Mouse (Mus musculus): ENCODE measurements around the gene Cmip. TPM values are rescaled to one million over a fixed set of nuclear protein-coding genes. Genes with fewer than 3 reads are reported as not detected.

Cmip gene
- 9.7 and 10.5 TPM in 2 replicates for polyA plus RNA-seq (2016; fragmentation: Nextera tagmentation; extraction: Ambion mirVana)

DNA sequence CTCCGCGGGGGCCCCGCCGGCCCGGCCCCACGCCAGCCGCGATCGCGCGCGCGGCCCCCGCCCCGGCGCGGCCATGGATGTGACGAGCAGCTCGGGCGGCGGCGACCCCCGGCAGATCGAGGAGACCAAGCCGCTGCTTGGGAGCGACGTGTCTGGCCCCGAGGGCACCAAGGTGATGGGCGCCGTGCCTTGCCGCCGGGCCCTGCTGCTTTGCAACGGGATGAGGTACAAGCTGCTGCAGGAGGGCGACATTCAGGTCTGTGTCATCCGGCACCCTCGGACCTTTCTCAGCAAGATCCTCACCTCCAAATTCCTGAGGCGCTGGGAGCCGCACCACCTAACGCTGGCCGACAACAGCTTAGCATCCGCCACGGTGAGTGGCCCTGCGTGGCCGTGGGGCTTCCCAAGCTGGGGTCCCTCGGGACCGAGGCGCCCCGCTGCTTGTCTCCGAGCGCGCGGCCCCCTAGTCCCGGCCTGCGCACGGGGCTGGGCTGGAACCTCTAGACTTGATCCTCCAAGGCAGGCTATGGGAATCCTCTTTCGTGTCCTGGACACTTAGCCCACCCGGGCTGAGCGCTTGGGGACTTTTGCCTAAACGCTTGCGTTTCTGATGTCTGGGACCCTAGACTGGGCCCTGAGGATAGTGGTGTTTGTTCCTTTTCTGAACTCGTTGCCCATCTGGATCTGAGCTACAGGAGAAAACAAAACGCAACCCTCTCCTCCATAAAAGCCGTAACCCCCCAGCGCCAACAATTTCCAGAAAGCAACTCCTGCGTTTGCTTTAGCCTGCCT is at the start of gene Cmip:
Gene Cmip (plus strand): TSS at position 36 of the 792 bp plus-strand sequence.
- Histone ChIP-seq H3K4me1 (replicated peaks) (peaks cover 47% of the 10 kb centered on the region), H3K27me3 (replicated peaks) (no peaks in the 10 kb centered on the region), H3K27ac (ENCODE audit: poor library complexity, severe bottlenecking) (peak within 1 kb of the TSS; percentile 70), H3K4me2 (peak within 1 kb of the TSS; percentile 91), H3K4me3 (peak within 1 kb of the TSS; percentile 94), H3K9me3 (replicated peaks) (no peaks in the 10 kb centered on the region), H3K9ac (peak within 1 kb of the TSS; percentile 95), H3K36me3 (no peaks in the 10 kb centered on the region)
- WGBS: under 1% methylated on average over 40 of the region's 65 CpGs
- peak; percentile 12 for ATAC-seq (ENCODE audit: insufficient number of reproducible peaks, low FRiP score)

- ATAC-seq (ENCODE audit: insufficient number of reproducible peaks, low FRiP score): no peak
- Histone ChIP-seq H3K9me3 (replicated peaks) (no peaks in the 10 kb centered on the region), H3K4me3 (no peak overlapping the region), H3K4me2 (no peak overlapping the region), H3K4me1 (replicated peaks) (no peaks in the 10 kb centered on the region), H3K36me3 (peaks cover 33% of the 10 kb centered on the region), H3K27me3 (replicated peaks) (no peaks in the 10 kb centered on the region), H3K27ac (ENCODE audit: poor library complexity, severe bottlenecking) (no peak overlapping the region), H3K9ac (no peak overlapping the region)
- 80% methylated on average over 12 of the region's 12 CpGs for WGBS
Observed at GRCm38 (mm10) chr8:117209150-117209549, 47.7 kb upstream of the Cmip start.

DNA sequence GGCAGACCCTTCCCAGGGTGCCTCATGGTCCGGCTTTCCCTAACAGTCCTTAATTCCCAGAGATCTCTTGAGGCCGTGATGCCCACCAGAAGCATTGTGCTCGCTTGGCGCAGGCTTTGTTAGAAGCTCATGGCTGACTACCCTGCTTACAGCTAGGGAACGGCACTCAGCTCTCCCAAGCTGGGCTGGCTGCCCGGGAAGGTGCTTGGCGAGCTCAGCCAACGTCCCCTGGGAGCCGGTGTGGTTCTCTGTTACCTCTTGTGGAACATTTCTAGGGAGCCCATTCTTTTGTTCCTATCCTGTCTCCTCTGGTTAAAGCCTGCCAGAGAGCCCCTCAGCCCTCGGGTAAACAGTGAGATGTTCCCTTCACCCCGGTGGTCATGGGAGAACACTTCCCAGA is 44.8 kb upstream of the Cmip start:
- H3K9me3 ChIP-seq (replicated peaks): no peaks in the 10 kb centered on the region
- no peaks in the 10 kb centered on the region for H3K4me1 ChIP-seq (replicated peaks)
- H3K27me3 ChIP-seq (replicated peaks): no peaks in the 10 kb centered on the region
- no peak overlapping the region for H3K4me3 ChIP-seq
- WGBS: 89% methylated on average over 11 of the region's 11 CpGs
- no peak overlapping the region for H3K4me2 ChIP-seq
- H3K27ac ChIP-seq (ENCODE audit: poor library complexity, severe bottlenecking): no peak overlapping the region
- H3K36me3 ChIP-seq: peaks cover 36% of the 10 kb centered on the region; the same call in 1 of the 2 replicates
- H3K9ac ChIP-seq: no peak overlapping the region
- no peak for ATAC-seq (ENCODE audit: insufficient number of reproducible peaks, low FRiP score)

- no peaks in the 10 kb centered on the region for H3K4me1 ChIP-seq (replicated peaks)
- no peaks in the 10 kb centered on the region for H3K9me3 ChIP-seq (replicated peaks)
- no peak overlapping the region for H3K4me2 ChIP-seq
- no peak overlapping the region for H3K9ac ChIP-seq
- H3K27me3 ChIP-seq (replicated peaks): no peaks in the 10 kb centered on the region
- 84% methylated on average over 2 of the region's 2 CpGs for WGBS
- H3K36me3 ChIP-seq: peaks cover 17% of the 10 kb centered on the region; the same call in 1 of the 2 replicates
- H3K4me3 ChIP-seq: no peak overlapping the region
- no peak overlapping the region for H3K27ac ChIP-seq (ENCODE audit: poor library complexity, severe bottlenecking)
- no peak for ATAC-seq (ENCODE audit: insufficient number of reproducible peaks, low FRiP score)
Observed at GRCm38 (mm10) chr8:117217724-117218123, 39.1 kb upstream of the Cmip start.

- no peak overlapping the region for H3K4me2 ChIP-seq
- no peak overlapping the region for H3K27ac ChIP-seq (ENCODE audit: poor library complexity, severe bottlenecking)
- no peak overlapping the region for H3K9ac ChIP-seq
- no peaks in the 10 kb centered on the region for H3K9me3 ChIP-seq (replicated peaks)
- 0 out of 2 replicates have a peak, but pooled peaks cover 1% of the 10 kb centered on the region for H3K36me3 ChIP-seq
- 69% methylated on average over 6 of the region's 6 CpGs for WGBS
- no peak overlapping the region for H3K4me3 ChIP-seq
- H3K27me3 ChIP-seq (replicated peaks): no peaks in the 10 kb centered on the region
- no peak for ATAC-seq (ENCODE audit: insufficient number of reproducible peaks, low FRiP score)
- no peaks in the 10 kb centered on the region for H3K4me1 ChIP-seq (replicated peaks)
Observed at GRCm38 (mm10) chr8:117222396-117222795, 34.5 kb upstream of the Cmip start.

DNA sequence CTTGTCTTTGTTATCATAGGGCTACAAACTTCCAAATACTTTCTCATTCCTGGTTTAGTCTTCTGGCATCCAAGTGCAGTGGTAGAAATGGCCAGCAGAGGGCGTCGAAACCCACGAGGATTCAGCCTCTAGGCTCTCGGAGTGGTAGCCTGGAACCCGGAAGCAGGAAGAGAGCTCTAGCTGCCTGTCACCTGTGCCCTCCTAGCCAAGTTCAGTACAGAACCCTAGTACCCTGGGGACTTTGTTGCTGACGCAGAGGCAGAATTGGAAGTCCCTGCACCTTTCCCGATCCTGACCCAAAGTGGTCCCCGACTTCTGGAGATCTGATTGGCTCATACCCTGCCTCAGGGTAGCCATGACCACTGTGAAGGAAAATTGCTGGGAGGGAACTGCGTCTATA is 32.2 kb upstream of the Cmip start:
- peak; percentile 85 for ATAC-seq (ENCODE audit: insufficient number of reproducible peaks, low FRiP score)
- H3K9ac ChIP-seq: peak overlapping the region; percentile 5; the same call in 1 of the 2 replicates

GRCm38 (mm10) chr8:117226306-117226705 is 30.6 kb upstream of the Cmip start:
- ATAC-seq (ENCODE audit: insufficient number of reproducible peaks, low FRiP score): no peak
- Histone ChIP-seq H3K4me2 (no peak overlapping the region), H3K4me3 (no peak overlapping the region), H3K27me3 (replicated peaks) (no peaks in the 10 kb centered on the region), H3K9me3 (replicated peaks) (peaks cover 5% of the 10 kb centered on the region; the same call in 1 of the 2 replicates), H3K4me1 (replicated peaks) (no peaks in the 10 kb centered on the region), H3K36me3 (no peaks in the 10 kb centered on the region), H3K27ac (ENCODE audit: poor library complexity, severe bottlenecking) (no peak overlapping the region), H3K9ac (no peak overlapping the region)
- WGBS: 77% methylated on average over 12 of the region's 12 CpGs

More for the DNA sequence above, 32.2 kb upstream of the Cmip start:
- H3K27me3 ChIP-seq (replicated peaks): no peaks in the 10 kb centered on the region
- no peaks in the 10 kb centered on the region for H3K9me3 ChIP-seq (replicated peaks)
- H3K4me1 ChIP-seq (replicated peaks): no peaks in the 10 kb centered on the region
- H3K4me3 ChIP-seq: peak overlapping the region; percentile 36
- H3K4me2 ChIP-seq: peak overlapping the region; percentile 60
- WGBS: 11% methylated on average over 9 of the region's 9 CpGs
- no peaks in the 10 kb centered on the region for H3K36me3 ChIP-seq
- no peak overlapping the region for H3K27ac ChIP-seq (ENCODE audit: poor library complexity, severe bottlenecking)

DNA sequence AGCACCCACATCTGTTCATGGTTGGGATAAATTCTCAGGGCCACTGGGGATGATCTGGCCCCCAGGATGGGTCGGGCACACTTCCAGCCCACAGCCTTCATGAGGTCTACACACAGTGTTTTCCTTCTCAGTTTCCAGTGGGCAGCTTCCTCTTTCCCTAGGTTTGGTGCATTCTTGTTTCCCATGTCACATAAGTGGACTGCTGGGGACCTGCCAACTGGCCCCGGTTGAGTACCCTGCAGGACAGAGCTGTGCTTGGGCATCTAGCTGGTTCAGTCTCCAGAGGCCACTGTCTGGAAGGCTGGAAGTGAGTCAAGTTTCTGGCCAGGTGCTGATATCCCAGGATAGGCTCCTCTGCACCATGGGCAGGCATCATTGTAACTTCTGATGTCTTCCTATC is 29.5 kb upstream of the Cmip start:
- WGBS: 82% methylated on average over 2 of the region's 2 CpGs
- Histone ChIP-seq H3K4me1 (replicated peaks) (no peaks in the 10 kb centered on the region), H3K36me3 (no peaks in the 10 kb centered on the region), H3K4me2 (no peak overlapping the region), H3K9ac (no peak overlapping the region), H3K9me3 (replicated peaks) (peaks cover 5% of the 10 kb centered on the region; the same call in 1 of the 2 replicates), H3K27me3 (replicated peaks) (no peaks in the 10 kb centered on the region), H3K4me3 (no peak overlapping the region), H3K27ac (ENCODE audit: poor library complexity, severe bottlenecking) (no peak overlapping the region)
- no peak for ATAC-seq (ENCODE audit: insufficient number of reproducible peaks, low FRiP score)

GRCm38 (mm10) chr8:117233199-117233598 is 23.7 kb upstream of the Cmip start:
- ATAC-seq (ENCODE audit: insufficient number of reproducible peaks, low FRiP score): no peak

DNA sequence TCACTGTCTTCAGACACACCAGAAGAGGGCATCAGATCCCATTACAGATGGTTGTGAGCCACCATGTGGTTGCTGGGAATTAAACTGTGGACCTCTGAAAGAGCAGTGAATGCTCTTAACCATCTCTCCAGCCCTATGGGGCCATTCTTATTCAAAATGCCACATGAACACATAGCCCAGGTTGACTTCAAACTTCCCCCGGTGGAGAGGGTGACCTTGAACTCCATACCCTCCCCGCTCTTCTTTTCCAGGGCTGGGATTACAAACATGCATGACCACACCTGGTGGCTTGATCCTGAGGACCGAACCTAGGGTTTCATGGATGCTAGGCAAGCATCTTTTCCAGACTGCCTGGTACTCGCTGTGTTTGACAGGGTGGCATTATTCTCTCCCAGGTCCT is 20.3 kb upstream of the Cmip start:
- H3K4me2 ChIP-seq: no peak overlapping the region
- ATAC-seq (ENCODE audit: insufficient number of reproducible peaks, low FRiP score): no peak
- no peaks in the 10 kb centered on the region for H3K36me3 ChIP-seq
- H3K27ac ChIP-seq (ENCODE audit: poor library complexity, severe bottlenecking): no peak overlapping the region
- H3K4me3 ChIP-seq: no peak overlapping the region
- H3K27me3 ChIP-seq (replicated peaks): no peaks in the 10 kb centered on the region
- no peak overlapping the region for H3K9ac ChIP-seq
- no peaks in the 10 kb centered on the region for H3K9me3 ChIP-seq (replicated peaks)
- 93% methylated on average over 4 of the region's 4 CpGs for WGBS
- no peaks in the 10 kb centered on the region for H3K4me1 ChIP-seq (replicated peaks)

More at GRCm38 (mm10) chr8:117233199-117233598, 23.7 kb upstream of the Cmip start:
- Histone ChIP-seq H3K9ac (no peak overlapping the region), H3K36me3 (no peaks in the 10 kb centered on the region), H3K27ac (ENCODE audit: poor library complexity, severe bottlenecking) (no peak overlapping the region), H3K4me3 (no peak overlapping the region), H3K9me3 (replicated peaks) (peaks cover 5% of the 10 kb centered on the region; the same call in 1 of the 2 replicates), H3K4me1 (replicated peaks) (no peaks in the 10 kb centered on the region), H3K4me2 (no peak overlapping the region), H3K27me3 (replicated peaks) (no peaks in the 10 kb centered on the region)
- WGBS: 80% methylated on average over 7 of the region's 7 CpGs

- Histone ChIP-seq H3K4me2 (no peak overlapping the region), H3K4me3 (no peak overlapping the region), H3K9me3 (replicated peaks) (no peaks in the 10 kb centered on the region), H3K4me1 (replicated peaks) (no peaks in the 10 kb centered on the region), H3K9ac (no peak overlapping the region), H3K27me3 (replicated peaks) (no peaks in the 10 kb centered on the region), H3K36me3 (no peaks in the 10 kb centered on the region), H3K27ac (ENCODE audit: poor library complexity, severe bottlenecking) (no peak overlapping the region)
- 80% methylated on average over 5 of the region's 5 CpGs for WGBS
- no peak for ATAC-seq (ENCODE audit: insufficient number of reproducible peaks, low FRiP score)
Observed at GRCm38 (mm10) chr8:117240326-117240725, 16.5 kb upstream of the Cmip start.

All from heart, embryonic 12.5 days (tissue).